Mouse (Mus musculus): ENCODE measurements around the gene Apom. TPM values are rescaled to one million over a fixed set of nuclear protein-coding genes. Genes with fewer than 3 reads are reported as not detected.

Apom gene
- total RNA-seq (2021) = not detected
- long read RNA-seq, experiment 1 = 0 reads
- long read RNA-seq, experiment 2 = 0 reads

DNA sequence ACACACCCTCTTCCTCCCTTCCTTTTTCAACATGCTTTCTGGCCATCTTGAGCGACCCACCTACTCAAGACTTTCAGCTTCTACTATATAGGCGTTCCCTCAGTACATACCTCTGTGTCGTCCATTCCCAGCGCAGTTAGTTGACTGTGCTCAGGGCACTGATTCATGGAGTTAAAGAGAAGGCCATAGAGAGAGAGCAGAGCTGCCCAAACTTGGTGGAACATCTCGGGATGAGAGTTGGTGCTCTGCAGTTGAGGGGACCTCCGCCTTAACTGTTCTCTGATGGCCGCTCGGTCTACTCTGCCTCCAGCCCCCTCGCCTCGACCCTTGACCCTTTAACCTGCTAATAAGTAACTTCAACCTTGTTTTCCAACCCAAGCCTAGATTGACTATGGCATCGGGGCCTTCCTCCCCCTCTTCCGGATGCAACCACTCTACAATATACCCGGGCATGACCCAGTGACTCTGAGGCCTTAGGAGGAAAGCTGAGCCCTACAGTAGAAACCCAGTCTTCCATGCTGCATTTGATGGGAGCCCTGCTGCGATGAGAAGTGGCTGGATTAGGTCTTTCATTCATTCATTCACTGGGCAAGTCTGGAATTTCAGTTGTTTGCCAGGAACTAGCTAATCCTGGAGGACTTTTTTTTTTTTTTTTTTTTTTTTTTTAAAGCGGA, at the start of gene Apom:
Gene Apom (minus strand): TSS at position 551 of the 674 bp plus-strand sequence.
- DNase-seq (ENCODE audit: low spot score in 2 of 2) = no peak

- DNase-seq (ENCODE audit: low spot score in 2 of 2) = no peak
These were observed 48.2 kb upstream of the Apom start for GRCm38 (mm10) chr17:35180093-35180492.

GRCm38 (mm10) chr17:35178528-35178927, 46.7 kb upstream of the Apom start:
- no peak for DNase-seq (ENCODE audit: low spot score in 2 of 2)

DNA sequence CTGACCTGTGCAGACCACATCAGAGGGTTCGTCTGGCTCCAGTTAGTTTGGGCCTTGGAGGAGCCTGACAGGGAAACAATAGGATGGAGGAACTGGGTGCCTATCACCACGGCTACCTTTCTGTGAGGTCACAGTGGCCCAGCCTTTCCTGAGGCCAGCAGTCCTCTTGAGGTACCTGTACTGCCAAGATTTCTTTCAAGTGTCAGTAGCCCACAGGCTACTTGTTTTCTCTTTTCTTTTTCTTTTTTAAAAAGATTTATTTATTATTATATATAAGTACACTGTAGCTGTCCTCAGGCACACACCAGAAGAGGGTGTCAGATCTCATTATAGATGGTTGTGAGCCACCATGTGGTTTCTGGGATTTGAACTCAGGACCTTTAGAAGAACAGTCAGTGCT, 44.1 kb upstream of the Apom start, which contains the start of gene Aif1:
Gene Aif1 (minus strand): TSS at position 101 of the 400 bp plus-strand sequence.
- DNase-seq (ENCODE audit: low spot score in 2 of 2) = no peak

GRCm38 (mm10) chr17:35175382-35175781, 43.5 kb upstream of the Apom start:
- no peak for DNase-seq (ENCODE audit: low spot score in 2 of 2)

- DNase-seq (ENCODE audit: low spot score in 2 of 2) = no peak
These were observed 42.5 kb upstream of the Apom start for GRCm38 (mm10) chr17:35174201-35174977.

DNA sequence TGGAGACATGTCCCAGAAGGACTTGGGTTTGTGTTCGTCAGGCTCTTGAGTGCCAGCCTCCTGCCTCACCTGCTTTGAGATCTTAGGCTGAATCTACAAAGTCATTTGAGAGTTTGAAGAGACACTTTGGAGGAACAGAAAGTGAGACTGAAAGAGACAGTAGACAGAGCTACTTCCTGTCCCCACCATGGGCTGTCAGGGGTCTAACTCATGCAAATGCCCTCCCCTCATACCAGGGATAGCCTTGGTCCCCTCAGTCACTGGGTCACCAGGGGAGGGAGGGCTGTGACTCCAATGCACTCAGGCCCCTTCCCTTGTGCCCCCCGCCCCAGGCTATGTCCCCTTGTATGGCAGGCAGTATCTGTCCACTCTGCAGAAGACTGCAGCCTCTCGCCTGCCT, 41.5 kb upstream of the Apom start:
- no peak for DNase-seq (ENCODE audit: low spot score in 2 of 2)

DNA sequence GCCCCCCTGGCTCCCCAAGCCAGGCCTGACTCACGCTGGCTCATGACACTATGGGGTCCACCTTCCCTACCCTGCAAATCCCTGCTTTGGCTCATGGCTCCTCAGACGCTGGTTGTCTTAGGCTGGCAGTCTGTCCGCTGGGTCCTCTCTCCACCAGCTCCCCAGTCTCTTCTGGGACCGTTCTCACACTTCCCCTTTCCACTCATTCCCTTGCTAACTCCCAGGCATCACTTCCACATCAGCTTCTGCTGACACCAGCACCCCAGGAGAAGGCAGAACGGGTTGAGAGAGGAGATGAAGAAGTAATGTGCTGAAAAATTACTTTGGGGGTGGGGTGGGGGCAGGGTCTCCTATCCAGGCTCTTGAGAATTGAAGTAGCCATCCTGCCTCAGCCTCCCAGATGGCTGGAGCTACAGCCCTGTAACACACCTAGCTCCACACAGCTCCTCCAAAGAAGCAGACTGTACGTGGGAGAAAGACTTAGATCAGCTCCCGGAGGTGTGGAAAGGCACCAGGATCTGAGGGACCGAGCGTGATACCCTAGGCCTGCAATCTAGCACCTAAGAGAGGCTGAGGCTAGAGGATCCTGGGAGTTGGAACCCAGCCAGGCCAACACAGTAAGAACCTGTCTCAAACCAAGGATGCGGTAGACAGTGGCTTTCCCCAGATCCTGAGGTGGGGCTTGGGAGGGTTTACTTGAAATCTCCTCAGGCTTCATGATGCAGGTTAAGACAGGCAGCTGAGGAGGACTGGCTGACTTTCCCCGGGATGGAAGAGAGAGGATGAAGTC, 40.8 kb upstream of the Apom start:
- DNase-seq (ENCODE audit: low spot score in 2 of 2) = no peak

- no peak for DNase-seq (ENCODE audit: low spot score in 2 of 2)
These were observed 36.8 kb upstream of the Apom start for GRCm38 (mm10) chr17:35168541-35169207.

DNA sequence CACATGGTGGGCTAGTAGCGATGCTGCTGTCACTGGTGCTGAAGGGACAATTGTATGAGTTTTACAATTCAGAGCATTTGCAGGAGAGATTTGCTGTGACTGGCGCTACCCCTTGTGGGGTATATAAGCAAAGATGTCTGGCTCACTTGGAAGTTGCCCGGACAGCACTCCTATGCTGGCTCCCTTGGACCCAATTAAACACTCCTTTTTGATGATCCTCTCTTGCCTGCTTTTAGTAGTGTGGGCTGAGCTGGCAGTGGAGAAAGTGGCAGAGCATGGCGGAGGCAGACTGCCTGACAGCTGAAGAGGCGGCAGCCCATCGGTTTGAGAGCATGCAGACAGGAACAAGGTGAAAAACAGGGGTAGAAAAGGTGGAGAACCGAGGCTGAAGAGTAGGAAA, 35.9 kb upstream of the Apom start:
- no peak for DNase-seq (ENCODE audit: low spot score in 2 of 2)

GRCm38 (mm10) chr17:35166352-35167035, 34.6 kb upstream of the Apom start:
- DNase-seq (ENCODE audit: low spot score in 2 of 2) = peak; percentile 36 to 75

DNA sequence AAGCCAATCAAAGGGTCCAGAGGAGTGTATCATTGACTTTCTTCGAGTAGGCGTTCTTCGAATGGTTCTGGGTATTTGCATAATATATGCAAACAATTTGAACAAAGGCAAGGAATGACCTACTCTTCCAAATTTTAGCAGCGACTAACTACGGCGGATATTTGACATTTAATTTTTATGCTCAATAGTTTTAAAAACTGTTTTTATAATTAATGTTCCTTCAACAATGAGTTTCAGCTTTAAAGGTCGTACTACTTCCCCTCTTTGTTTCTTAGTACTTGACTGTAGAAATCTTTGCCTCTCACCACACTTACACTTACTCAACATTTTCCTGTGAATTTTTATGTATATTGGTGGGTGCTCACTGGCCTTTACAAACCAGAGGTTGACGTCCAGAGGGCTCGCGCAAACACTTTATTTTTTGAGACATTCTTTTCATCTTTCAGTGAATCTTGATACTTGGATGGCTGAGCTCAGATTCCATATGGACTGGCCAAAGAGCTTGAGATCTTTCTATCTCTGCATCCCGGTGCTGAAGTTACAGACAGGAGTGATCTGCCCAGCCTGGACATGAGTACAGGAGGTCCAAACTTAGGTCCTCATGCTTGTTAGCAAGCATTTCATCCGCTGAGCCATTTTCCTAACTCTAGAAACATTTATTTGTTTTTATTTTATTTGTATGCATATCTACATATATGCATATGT, 33.8 kb upstream of the Apom start:
- DNase-seq (ENCODE audit: low spot score in 2 of 2) = no peak

DNA sequence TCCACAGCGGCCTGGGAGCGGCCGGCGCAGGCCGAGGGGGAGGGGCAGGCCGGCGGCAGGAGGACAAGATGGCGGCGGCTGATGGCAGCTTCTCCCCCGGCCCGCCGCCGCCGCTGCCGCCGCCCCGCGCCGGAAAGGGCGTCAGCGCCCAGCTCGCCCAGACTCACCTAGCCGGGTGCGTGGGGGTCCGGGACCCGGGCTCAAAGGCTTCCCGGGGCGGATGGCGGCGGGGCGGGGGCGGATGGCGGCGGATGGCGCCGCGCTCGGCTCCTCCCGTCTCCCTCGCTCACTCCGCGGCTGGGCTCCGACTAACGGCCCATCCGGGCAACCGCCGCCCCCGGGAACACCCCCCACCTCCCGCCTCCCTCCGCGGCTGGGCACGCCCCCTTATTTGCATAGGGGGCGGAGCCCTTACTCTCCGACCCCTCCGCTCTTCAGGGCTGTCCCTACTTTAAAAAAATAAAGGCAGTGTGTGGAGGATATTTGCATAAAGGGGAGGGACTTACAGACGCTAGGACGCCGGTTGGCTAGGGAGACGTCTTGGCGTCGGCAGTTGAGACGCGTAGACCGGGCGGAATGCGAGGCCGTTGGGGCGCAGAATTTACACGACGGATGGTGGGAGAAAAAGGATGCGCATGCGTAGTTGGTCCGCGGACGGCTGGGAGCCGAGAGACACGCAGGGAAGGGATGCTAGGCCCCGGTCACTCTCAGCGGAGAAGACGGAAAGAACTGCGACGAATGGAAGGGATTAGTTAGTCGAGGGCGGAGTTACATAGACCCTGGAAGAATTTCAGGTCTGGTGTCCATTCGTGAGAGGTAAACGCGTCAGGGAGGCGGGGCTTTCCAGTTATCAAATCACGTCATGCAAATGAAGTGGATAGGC, 33.0 kb upstream of the Apom start, which contains the start of gene Prrc2a:
Gene Prrc2a (minus strand): TSS at position 330 of the 883 bp plus-strand sequence.
- peak; percentile 100 for DNase-seq (ENCODE audit: low spot score in 2 of 2)

GRCm38 (mm10) chr17:35164218-35164567, 32.3 kb upstream of the Apom start:
- DNase-seq (ENCODE audit: low spot score in 2 of 2) = no peak

DNA sequence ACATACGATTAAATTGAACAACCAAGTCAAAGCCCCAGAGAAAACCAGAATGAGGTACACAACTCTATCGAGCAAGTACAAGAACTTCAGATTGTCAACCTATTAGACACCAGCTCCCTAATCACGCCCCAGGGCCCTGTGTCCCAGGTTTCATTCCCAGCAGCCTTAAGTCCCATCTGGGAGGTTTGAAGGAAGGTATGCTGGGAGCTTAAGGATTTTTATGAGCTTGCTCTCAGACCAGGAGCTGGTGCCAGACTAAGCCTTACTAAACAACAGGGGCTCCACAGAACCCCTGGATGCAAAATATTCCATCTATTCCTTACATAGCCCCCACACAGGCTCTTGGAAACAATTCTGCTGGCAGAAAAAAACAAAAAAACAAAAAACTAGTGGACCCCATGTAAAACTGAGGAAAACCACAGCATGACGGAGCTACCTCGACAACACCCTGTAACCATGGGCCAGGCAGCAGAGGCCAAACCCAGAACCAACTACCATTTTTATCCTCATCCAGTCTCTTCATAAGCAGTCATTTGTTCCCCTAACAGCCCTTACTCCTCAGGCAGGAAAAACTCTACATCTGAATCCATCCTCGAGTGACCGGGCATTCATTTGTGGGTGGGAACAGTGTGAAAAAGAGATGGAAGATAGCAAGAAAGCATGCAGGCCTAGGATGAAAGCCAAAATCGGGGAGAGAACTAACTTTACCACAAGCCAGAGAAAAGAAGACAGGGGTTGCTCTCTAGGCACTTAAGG, 31.7 kb upstream of the Apom start:
- DNase-seq (ENCODE audit: low spot score in 2 of 2) = no peak

DNA sequence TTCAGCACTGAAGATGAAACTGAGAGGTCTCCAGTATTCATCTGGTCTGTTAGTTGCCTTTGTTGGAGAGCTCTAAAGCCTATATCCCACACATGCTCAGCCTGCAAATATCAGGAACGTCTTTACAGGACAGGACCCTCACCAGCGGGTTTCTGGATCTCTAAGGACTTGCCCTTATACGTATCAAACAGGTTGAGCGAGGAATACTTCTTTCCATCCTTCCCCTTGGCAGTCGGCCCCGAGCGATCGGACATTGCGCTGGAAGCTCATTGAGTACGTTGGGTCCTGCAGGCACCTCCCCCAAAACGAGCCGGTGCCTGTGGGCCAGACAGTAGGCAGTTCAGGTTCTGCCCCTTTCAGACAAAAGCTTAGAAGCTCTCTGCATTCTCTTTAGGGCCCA, 30.9 kb upstream of the Apom start:
- DNase-seq (ENCODE audit: low spot score in 2 of 2) = peak in 1 of 2 experiments; percentile 26

DNA sequence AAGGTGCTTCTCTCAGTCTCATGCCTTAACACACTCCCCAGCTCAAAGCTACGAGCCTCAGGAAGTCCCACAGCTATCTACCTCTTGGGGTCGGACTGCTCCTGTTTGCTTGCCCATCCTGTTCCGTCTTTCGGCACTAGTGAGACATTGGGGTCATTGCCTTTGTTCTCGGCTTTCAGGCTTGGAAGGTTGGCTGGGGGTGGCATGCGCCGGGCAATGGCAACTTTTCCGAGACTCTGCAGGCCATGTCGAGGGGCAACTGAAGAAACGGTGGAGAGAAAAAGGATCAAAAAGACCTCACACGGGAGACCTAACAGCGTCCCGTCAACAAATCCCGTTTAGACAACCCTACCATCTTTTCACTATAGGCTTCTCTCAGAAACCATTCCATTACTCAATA, 30.3 kb upstream of the Apom start:
- DNase-seq (ENCODE audit: low spot score in 2 of 2) = no peak

DNA sequence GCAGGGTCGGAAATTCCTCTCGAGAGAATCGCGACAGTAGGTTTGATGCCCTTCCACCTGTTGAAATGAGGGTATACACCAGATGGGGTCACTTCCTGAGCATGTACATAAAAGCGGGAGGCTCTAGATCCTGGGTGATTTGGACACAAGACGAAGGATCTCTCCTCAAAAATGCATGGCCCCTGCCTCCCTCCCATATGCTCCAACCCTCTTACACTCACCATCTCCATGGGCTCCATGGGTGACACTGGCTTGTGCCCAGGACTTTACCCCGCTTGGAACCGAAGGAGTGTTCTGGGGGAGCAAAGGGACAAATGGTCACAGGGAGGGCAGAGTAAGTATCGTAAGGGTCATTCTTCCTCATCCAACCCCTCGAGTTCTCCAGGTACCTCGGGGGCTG, 29.6 kb upstream of the Apom start:
- DNase-seq (ENCODE audit: low spot score in 2 of 2) = no peak
